Mouse (Mus musculus) intestine, embryonic 14.5 days (tissue): ENCODE measurements around the gene Gnb5. TPM values are rescaled to one million over a fixed set of nuclear protein-coding genes. Genes with fewer than 3 reads are reported as not detected.

Experiments
- ATAC-seq: fragments of 200-750 bp; cut with Nextera tagmentation; replicated peaks from 2 replicates; pipeline ENCODE4 v1.8.0; 2017; ENCODE audit warnings: low read depth, moderate number of reproducible peaks, moderate TSS enrichment, moderate library complexity; ENCODE audit not compliant: low FRiP score, low TSS enrichment
- DNase-seq: peaks from one replicate; pipeline ENCODE4 v3.0.0-alpha.2; 2018; ENCODE audit warnings: low spot score
- H3K27ac ChIP-seq: fragments of 300-500 bp; sonication (generic); 2 replicates; pipeline ENCODE4 v1.5.1; 2014; ENCODE audit warnings: low read depth, mild to moderate bottlenecking, control low read depth
- H3K27me3 ChIP-seq: fragments of 300-500 bp; sonication (generic); replicated peaks from 2 replicates; pipeline ENCODE4 v1.6.1; 2014; ENCODE audit warnings: low read length, control low read depth; ENCODE audit not compliant: control insufficient read depth, insufficient read depth
- H3K36me3 ChIP-seq: fragments of 300-500 bp; sonication (generic); 2 replicates; pipeline ENCODE4 v1.6.1; 2014; ENCODE audit warnings: low read length, control low read depth; ENCODE audit not compliant: control insufficient read depth, insufficient read depth
- H3K4me1 ChIP-seq: fragments of 300-500 bp; sonication (generic); replicated peaks from 2 replicates; pipeline ENCODE4 v1.6.1; 2014; ENCODE audit warnings: low read length, control low read depth, mixed read lengths; ENCODE audit not compliant: control insufficient read depth, insufficient read depth
- H3K4me2 ChIP-seq: fragments of 300-500 bp; sonication (generic); 2 replicates; pipeline ENCODE4 v1.6.1; 2014; ENCODE audit warnings: low read length
- H3K4me3 ChIP-seq: fragments of 300-500 bp; sonication (generic); 2 replicates; pipeline ENCODE4 v1.5.1; 2014; ENCODE audit warnings: low read depth, low read length, control low read depth, mixed read lengths
- H3K9ac ChIP-seq: fragments of 300-500 bp; sonication (generic); 2 replicates; pipeline ENCODE4 v1.6.1; 2014; ENCODE audit warnings: mild to moderate bottlenecking, low read length
- H3K9me3 ChIP-seq: fragments of 300-500 bp; sonication (generic); 2 replicates; pipeline ENCODE4 v1.6.1; 2016; ENCODE audit warnings: low read length, control low read depth; ENCODE audit not compliant: control insufficient read depth
- WGBS: fragments of 180-500 bp; shearing (Covaris S2); extraction: QIAGEN DNeasy Blood & Tissue Kit; methylation state at CpG from one replicate; pipeline ENCODE4 v1.1.7; 2014; 5-methylcytosine and 5-hydroxymethylcytosine counted together
- polyA plus RNA-seq: library from polyadenylated mRNA; unstranded; fragments of >200 nt; fragmentation: Nextera tagmentation; extraction: Ambion mirVana; gene quantifications from 2 replicates; pipeline ENCODE4 v1.2.1, GENCODE M21; 2014

Gnb5 gene
- polyA plus RNA-seq, 1 experiment from 2014 or later = 25.5 TPM

GRCm38 (mm10) chr9:75287636-75288035 lies 18.5 kb upstream of the Gnb5 start:
- no peak overlapping the region for H3K4me2 ChIP-seq
- no peak overlapping the region for H3K9ac ChIP-seq
- H3K4me3 ChIP-seq = no peak overlapping the region
- no peaks in the 10 kb centered on the region for H3K4me1 ChIP-seq
- DNase-seq (no peak), ATAC-seq (no peak)
- no peaks in the 10 kb centered on the region for H3K9me3 ChIP-seq
- H3K36me3 ChIP-seq = no peaks in the 10 kb centered on the region
- no peaks in the 10 kb centered on the region for H3K27me3 ChIP-seq
- no peak overlapping the region for H3K27ac ChIP-seq
- WGBS = 50% methylated on average over 6 of the region's 6 CpGs

- no peak overlapping the region for H3K4me2 ChIP-seq
- WGBS = 42% methylated on average over 4 of the region's 4 CpGs
- no peak for ATAC-seq
- H3K4me3 ChIP-seq = no peak overlapping the region
- no peak for DNase-seq
- H3K27ac ChIP-seq = no peak overlapping the region
- no peaks in the 10 kb centered on the region for H3K27me3 ChIP-seq
- H3K36me3 ChIP-seq = no peaks in the 10 kb centered on the region
- no peak overlapping the region for H3K9ac ChIP-seq
- H3K9me3 ChIP-seq = no peaks in the 10 kb centered on the region
- H3K4me1 ChIP-seq = no peaks in the 10 kb centered on the region
Measured at GRCm38 (mm10) chr9:75289545-75289944, 16.5 kb upstream of the Gnb5 start.

- Histone ChIP-seq H3K27me3 (no peaks in the 10 kb centered on the region), H3K27ac (no peak overlapping the region), H3K9ac (no peak overlapping the region), H3K4me1 (no peaks in the 10 kb centered on the region), H3K36me3 (no peaks in the 10 kb centered on the region), H3K4me2 (no peak overlapping the region), H3K4me3 (no peak overlapping the region), H3K9me3 (no peaks in the 10 kb centered on the region)
- no peak for ATAC-seq
- 77% methylated on average over 2 of the region's 2 CpGs for WGBS
- DNase-seq = no peak
Measured at GRCm38 (mm10) chr9:75299342-75299741, 6.7 kb upstream of the Gnb5 start.

- WGBS = 86% methylated on average over 2 of the region's 2 CpGs
- DNase-seq (no peak), ATAC-seq (no peak)
- Histone ChIP-seq H3K4me3 (no peak overlapping the region), H3K36me3 (no peaks in the 10 kb centered on the region), H3K9me3 (no peaks in the 10 kb centered on the region), H3K27ac (no peak overlapping the region), H3K4me2 (no peak overlapping the region), H3K4me1 (no peaks in the 10 kb centered on the region), H3K27me3 (no peaks in the 10 kb centered on the region), H3K9ac (no peak overlapping the region)
Measured at GRCm38 (mm10) chr9:75303033-75303432, 3.1 kb upstream of the Gnb5 start.

- no peaks in the 10 kb centered on the region for H3K9me3 ChIP-seq
- no peak overlapping the region for H3K27ac ChIP-seq
- ATAC-seq (no peak), DNase-seq (no peak)
- no peaks in the 10 kb centered on the region for H3K27me3 ChIP-seq
- no peak overlapping the region for H3K9ac ChIP-seq
- 39% methylated on average over 16 of the region's 16 CpGs for WGBS
- H3K36me3 ChIP-seq = no peaks in the 10 kb centered on the region
- H3K4me3 ChIP-seq = no peak overlapping the region
- H3K4me1 ChIP-seq = no peaks in the 10 kb centered on the region
- H3K4me2 ChIP-seq = no peak overlapping the region
Measured at GRCm38 (mm10) chr9:75303701-75304261, 2.3 kb upstream of the Gnb5 start.

- no peaks in the 10 kb centered on the region for H3K4me1 ChIP-seq
- H3K9me3 ChIP-seq = no peaks in the 10 kb centered on the region
- H3K4me2 ChIP-seq = no peak overlapping the region
- DNase-seq (no peak), ATAC-seq (no peak)
- no peak overlapping the region for H3K27ac ChIP-seq
- H3K27me3 ChIP-seq = no peaks in the 10 kb centered on the region
- H3K9ac ChIP-seq = no peak overlapping the region
- H3K36me3 ChIP-seq = no peaks in the 10 kb centered on the region
- no peak overlapping the region for H3K4me3 ChIP-seq
- WGBS = 40% methylated on average over 7 of the region's 7 CpGs
Measured at GRCm38 (mm10) chr9:75304286-75304685, 1.8 kb upstream of the Gnb5 start.

GRCm38 (mm10) chr9:75307015-75307414 lies 927 bp downstream of the Gnb5 start:
- Histone ChIP-seq H3K36me3 (no peaks in the 10 kb centered on the region), H3K9me3 (no peaks in the 10 kb centered on the region), H3K4me3 (no peak overlapping the region), H3K27ac (no peak overlapping the region), H3K4me2 (no peak overlapping the region), H3K9ac (no peak overlapping the region), H3K4me1 (no peaks in the 10 kb centered on the region), H3K27me3 (no peaks in the 10 kb centered on the region)
- no peak for DNase-seq
- WGBS = 90% methylated on average over 5 of the region's 5 CpGs
- no peak for ATAC-seq

- Histone ChIP-seq H3K27me3 (no peaks in the 10 kb centered on the region), H3K9me3 (no peaks in the 10 kb centered on the region), H3K36me3 (no peaks in the 10 kb centered on the region), H3K4me2 (no peak overlapping the region), H3K27ac (no peak overlapping the region), H3K4me3 (no peak overlapping the region), H3K4me1 (no peaks in the 10 kb centered on the region), H3K9ac (no peak overlapping the region)
- 53% methylated on average over 5 of the region's 5 CpGs for WGBS
- no peak for DNase-seq
- ATAC-seq = no peak
Measured at GRCm38 (mm10) chr9:75308621-75309020, 2.5 kb downstream of the Gnb5 start.

- no peak overlapping the region for H3K4me2 ChIP-seq
- DNase-seq (peak; percentile 94), ATAC-seq (no peak)
- H3K4me1 ChIP-seq = peaks cover 8% of the 10 kb centered on the region; the same call in 1 of the 2 replicates
- H3K27me3 ChIP-seq = no peaks in the 10 kb centered on the region
- no peaks in the 10 kb centered on the region for H3K36me3 ChIP-seq
- WGBS = 17% methylated on average over 4 of the region's 4 CpGs
- no peak overlapping the region for H3K9ac ChIP-seq
- H3K4me3 ChIP-seq = no peak overlapping the region
- no peak overlapping the region for H3K27ac ChIP-seq
- no peaks in the 10 kb centered on the region for H3K9me3 ChIP-seq
Measured at GRCm38 (mm10) chr9:75312008-75312407, 5.9 kb downstream of the Gnb5 start.
